Mouse (Mus musculus): Measurements from ENCODE around the gene Camkv. TPM values are rescaled to one million over a fixed set of nuclear protein-coding genes. Genes with fewer than 3 reads are reported as not detected.

Camkv gene
- total RNA-seq, 2 experiments from 2014 or later, result not detected

GRCm38 (mm10) chr9:107959896-107960295, 24.4 kb downstream of the Camkv start:
- ATAC-seq (replicated peaks; ENCODE audit: low FRiP score, poor library complexity, severe bottlenecking), result no peak

GRCm38 (mm10) chr9:107960928-107961327, 25.5 kb downstream of the Camkv start:
- no peak for ATAC-seq (replicated peaks; ENCODE audit: low FRiP score, poor library complexity, severe bottlenecking)

DNA sequence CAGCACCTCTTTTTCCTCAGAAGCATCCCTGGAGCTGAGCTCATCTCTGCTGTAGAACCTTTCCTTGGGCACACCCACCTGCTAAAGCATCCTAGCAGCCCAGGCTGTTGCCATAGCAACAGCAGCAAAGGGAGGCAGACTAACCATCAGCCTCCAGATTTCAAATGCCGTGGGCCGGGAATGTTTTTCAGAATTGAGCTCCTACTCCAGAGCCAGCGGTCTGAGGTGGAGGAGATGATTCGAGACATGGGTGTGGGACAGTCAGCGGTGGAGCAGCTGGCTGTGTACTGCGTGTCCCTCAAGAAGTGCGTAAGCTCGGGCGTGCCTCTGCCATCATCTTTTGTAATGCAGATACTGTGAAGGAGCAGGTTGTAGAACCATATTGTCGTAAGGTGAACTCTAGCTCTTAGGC, 25.9 kb downstream of the Camkv start:
- ATAC-seq (replicated peaks; ENCODE audit: low FRiP score, poor library complexity, severe bottlenecking), result no peak

GRCm38 (mm10) chr9:107961881-107962280, 26.4 kb downstream of the Camkv start:
- ATAC-seq (replicated peaks; ENCODE audit: low FRiP score, poor library complexity, severe bottlenecking), result no peak

- ATAC-seq (replicated peaks; ENCODE audit: low FRiP score, poor library complexity, severe bottlenecking), result no peak
These were observed 27.4 kb downstream of the Camkv start for GRCm38 (mm10) chr9:107962916-107963315.

- ATAC-seq (replicated peaks; ENCODE audit: low FRiP score, poor library complexity, severe bottlenecking), result peak; percentile 76
These were observed 28.2 kb downstream of the Camkv start for GRCm38 (mm10) chr9:107963700-107964099.

- no peak for ATAC-seq (replicated peaks; ENCODE audit: low FRiP score, poor library complexity, severe bottlenecking)
These were observed 29.2 kb downstream of the Camkv start for GRCm38 (mm10) chr9:107964681-107965080.

GRCm38 (mm10) chr9:107966676-107967075, 31.2 kb downstream of the Camkv start:
- ATAC-seq (replicated peaks; ENCODE audit: low FRiP score, poor library complexity, severe bottlenecking), result no peak

GRCm38 (mm10) chr9:107967437-107967836, 32.0 kb downstream of the Camkv start:
- ATAC-seq (replicated peaks; ENCODE audit: low FRiP score, poor library complexity, severe bottlenecking), result no peak

GRCm38 (mm10) chr9:107968531-107968930, 33.1 kb downstream of the Camkv start:
- ATAC-seq (replicated peaks; ENCODE audit: low FRiP score, poor library complexity, severe bottlenecking), result no peak

DNA sequence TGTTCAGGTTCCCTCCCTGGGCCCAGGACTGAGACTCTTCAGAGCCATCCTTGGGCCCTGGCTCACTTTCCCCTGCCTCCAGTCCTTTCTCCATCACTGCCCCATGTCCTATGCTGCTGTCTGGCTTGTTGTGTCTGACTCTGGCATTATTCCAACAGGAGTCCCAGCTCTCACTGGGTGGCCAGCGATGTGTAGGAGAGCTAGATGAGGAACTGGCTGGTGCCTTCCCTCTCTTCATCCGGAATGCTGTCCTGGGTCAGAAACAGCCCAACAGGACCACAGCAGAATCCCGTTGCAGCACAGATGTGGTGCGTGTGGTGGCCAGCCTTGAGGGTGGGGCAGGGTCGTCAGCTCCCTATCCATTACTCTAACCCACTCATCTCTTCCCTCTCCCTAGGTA, 34.8 kb downstream of the Camkv start:
- ATAC-seq (replicated peaks; ENCODE audit: low FRiP score, poor library complexity, severe bottlenecking), result no peak

- ATAC-seq (replicated peaks; ENCODE audit: low FRiP score, poor library complexity, severe bottlenecking), result peak; percentile 64
These were observed 36.4 kb downstream of the Camkv start for GRCm38 (mm10) chr9:107971690-107972541.

DNA sequence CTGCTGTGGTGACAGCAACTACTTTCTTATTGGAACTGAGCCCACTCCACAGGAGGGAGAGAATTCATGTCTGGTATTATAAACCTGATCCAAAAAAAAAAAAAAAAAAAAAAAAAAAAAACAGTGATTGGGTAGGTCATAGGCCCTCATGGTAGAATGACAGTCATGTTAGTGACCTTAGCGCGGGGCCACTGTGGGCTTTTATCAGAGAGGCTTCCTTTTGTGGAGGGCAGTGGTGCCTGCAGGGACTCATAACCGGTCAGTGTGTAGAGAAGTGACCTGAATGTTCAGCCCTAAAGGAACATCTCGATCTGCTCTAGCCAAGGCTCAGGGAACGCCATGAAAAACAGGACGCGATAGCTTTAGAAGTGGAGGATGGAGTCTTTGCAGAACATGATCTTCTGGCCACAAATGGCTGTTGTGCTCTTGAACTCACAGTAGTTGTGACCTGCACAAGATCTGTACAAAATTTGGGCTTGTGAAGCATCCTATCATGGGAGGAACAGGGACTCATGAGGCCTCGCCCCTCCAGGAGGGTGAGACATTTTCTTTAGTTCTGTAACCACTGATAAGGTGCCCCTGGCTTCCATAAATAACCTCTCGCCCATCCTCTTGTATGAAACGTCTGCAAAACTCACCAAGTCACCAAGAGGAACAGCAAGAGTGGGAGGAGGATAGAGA, 39.2 kb downstream of the Camkv start:
- peak; percentile 59 for ATAC-seq (replicated peaks; ENCODE audit: low FRiP score, poor library complexity, severe bottlenecking)

DNA sequence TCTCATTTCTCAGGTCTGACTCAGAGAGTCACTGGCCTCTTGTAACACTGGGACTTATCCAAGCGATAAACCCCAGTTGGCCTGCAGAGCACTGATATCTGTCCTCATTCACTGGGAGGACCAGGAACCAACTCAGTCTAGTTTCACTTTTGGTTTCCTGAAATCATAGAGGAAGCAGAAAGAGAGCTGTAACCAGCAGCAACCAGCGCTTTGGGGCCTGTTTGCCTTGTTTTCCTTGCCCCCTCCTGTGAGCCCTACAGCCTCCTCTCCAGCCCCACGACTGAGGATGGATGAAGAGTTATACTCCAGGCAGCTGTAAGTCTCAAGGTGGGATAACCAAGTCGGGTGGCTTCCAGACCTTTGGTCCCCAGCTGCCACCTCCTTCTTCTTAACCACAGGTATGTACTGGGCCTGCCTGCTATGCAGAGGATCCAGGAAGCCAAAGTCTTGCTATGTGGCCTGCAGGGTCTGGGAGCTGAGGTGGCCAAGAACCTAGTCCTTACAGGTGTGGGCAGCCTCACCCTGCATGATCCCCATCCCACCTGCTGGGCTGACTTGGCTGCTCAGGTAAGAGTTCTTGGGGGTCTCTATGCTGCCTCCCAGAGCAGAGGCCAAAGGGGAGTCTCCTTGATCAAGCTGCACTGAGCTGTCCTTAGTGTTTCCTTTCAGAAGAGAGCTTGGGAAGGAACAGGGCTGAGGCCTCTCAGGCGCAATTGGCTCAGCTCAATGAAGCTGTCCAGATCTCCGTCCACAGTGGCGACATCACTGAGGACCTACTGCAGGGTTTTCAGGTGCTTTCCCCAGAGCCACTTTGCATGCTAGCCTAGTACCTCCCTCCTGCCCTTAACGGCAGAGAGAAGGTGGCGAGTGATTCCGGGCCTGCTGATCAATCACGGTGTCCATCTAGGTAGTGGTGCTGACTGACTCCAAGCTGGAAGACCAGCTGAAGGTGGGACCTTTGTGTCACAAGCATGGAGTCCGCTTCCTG, 40.2 kb downstream of the Camkv start, which contains the start of gene Uba7:
Gene Uba7, plus strand, starts transcription at position 107 of the 988 bp plus-strand sequence.
- peak; percentile 63 for ATAC-seq (replicated peaks; ENCODE audit: low FRiP score, poor library complexity, severe bottlenecking)

DNA sequence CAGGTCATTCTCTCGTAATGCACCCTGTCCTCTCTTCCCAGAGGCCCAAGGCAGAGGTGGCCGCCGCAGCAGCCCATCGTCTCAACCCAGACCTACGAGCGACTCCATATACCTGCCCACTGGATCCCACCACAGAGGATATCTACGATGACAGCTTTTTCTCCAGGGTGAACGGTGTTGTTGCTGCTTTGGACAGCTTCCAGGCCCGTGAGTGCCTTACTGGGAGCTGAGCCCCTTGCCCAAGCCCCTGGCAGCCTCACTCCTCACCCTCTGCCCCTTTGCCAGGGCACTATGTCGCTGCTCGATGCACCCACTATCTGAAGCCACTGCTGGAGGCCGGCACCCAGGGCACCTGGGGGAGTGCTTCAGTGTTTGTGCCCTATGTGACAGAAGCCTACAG, 43.3 kb downstream of the Camkv start:
- no peak for ATAC-seq (replicated peaks; ENCODE audit: low FRiP score, poor library complexity, severe bottlenecking)

- ATAC-seq (replicated peaks; ENCODE audit: low FRiP score, poor library complexity, severe bottlenecking), result no peak
These were observed 46.5 kb downstream of the Camkv start for GRCm38 (mm10) chr9:107981684-107982605.

DNA sequence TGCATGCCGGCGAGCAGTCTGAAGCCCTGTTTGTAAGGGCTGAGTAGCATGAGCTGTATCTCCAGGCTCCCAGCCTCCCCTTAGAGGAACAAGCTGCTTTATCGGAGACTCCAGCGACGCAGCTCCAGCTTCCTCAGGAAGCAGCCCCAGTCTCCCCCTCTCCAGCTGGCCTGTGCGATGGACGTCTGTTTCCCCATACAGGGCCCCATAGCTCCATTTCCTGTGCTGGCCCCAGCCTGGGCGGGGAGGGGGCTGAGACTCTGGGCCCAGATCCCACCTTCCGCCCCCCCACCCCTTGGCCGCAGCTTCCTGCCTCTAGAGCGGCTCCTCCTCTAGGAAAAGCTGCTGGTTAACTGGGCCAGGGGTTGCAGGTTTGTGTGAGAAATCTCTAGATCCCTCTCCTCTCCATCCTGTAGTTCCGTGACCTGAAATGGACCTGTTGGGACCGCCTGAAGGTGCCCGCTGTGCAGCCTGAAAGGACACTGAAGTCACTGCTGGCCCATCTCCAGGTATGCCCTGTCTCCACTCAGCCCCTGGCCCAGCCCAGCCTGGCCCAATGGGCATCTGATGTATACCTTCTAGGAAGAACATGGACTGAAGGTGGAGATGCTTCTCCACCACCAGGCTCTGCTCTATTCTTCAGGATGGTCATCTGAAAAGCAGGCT, 47.3 kb downstream of the Camkv start, which contains the start of gene Gm20661:
Gene Gm20661, plus strand, starts transcription at position 378 of the 666 bp plus-strand sequence.
- ATAC-seq (replicated peaks; ENCODE audit: low FRiP score, poor library complexity, severe bottlenecking), result peak; percentile 56

DNA sequence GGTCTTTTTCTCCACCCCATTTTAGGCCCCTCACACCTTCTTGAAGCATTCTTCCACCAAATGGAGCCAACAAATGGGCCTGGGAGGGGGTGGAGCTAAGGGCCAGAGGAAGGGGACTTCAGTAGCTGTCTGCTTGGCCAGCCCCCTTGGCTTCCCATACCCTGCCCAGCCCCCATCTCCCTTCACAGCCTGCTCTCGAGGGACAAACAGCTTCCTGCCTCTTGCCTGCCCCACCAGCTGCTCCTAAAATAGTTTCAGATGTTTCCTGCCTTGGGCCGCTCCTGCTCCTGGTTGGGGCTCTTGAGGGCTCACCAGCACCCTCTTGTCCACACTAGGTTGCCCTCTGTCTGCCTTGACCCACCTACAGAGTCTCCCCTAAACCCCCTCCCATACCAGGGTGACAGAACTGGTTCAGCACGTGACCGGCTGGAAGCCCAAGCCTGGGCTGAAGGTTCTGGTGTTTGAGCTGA, 48.0 kb downstream of the Camkv start:
- ATAC-seq (replicated peaks; ENCODE audit: low FRiP score, poor library complexity, severe bottlenecking), result no peak

Data from erythroblast, adult 5-6 weeks (primary cell).